Mouse (Mus musculus): ENCODE data around the gene Tpm3. TPM values are rescaled to one million over a fixed set of nuclear protein-coding genes. Genes with fewer than 3 reads are reported as not detected.

Gene Tpm3
- polyA plus RNA-seq, 1 experiment from 2014 or later = 683 TPM

DNA sequence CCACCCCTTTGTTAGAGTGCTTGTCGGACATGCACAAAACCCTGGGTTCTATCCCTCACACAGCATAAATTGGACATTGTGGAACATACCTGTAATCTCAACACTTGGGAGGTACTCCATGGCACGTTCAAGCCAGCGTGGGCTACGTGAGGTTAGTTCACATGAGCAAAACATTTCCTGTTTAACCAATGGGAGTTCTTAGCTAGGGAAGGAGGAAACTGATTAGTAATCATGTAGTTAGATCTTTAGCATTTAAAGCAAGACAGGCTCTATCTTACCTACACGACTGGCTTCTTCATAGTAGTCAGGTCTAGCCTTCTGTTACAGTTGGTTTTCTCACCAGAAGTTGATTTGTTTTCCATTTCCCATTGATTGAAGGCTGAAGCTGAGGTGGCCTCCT is 13.6 kb downstream of the Tpm3 start:
- WGBS = 71% methylated on average over 5 of the region's 5 CpGs
- H3K36me3 ChIP-seq = peaks cover 51% of the 10 kb centered on the region
- no peak overlapping the region for H3K9ac ChIP-seq
- H3K27me3 ChIP-seq = no peaks in the 10 kb centered on the region
- no peak overlapping the region for H3K4me2 ChIP-seq
- no peak for ATAC-seq (ENCODE audit: borderline replicate concordance, extremely low read depth, low FRiP score, low TSS enrichment)
- H3K4me3 ChIP-seq = no peak overlapping the region
- H3K27ac ChIP-seq = no peak overlapping the region
- H3K4me1 ChIP-seq = peaks cover 52% of the 10 kb centered on the region
- no peaks in the 10 kb centered on the region for H3K9me3 ChIP-seq

GRCm38 (mm10) chr3:90088617-90089016 is 16.2 kb downstream of the Tpm3 start:
- Histone ChIP-seq H3K27me3 (no peaks in the 10 kb centered on the region), H3K27ac (peak overlapping the region; percentile 58), H3K9ac (no peak overlapping the region), H3K4me3 (no peak overlapping the region), H3K9me3 (no peaks in the 10 kb centered on the region), H3K4me2 (no peak overlapping the region), H3K36me3 (peaks cover 75% of the 10 kb centered on the region), H3K4me1 (peaks cover 26% of the 10 kb centered on the region)
- peak; percentile 49; the same call in 1 of the 2 replicates for ATAC-seq (ENCODE audit: borderline replicate concordance, extremely low read depth, low FRiP score, low TSS enrichment)
- WGBS = 62% methylated on average over 2 of the region's 2 CpGs

- Histone ChIP-seq H3K4me3 (no peak overlapping the region), H3K4me1 (peaks cover 4% of the 10 kb centered on the region), H3K27me3 (no peaks in the 10 kb centered on the region), H3K36me3 (peaks cover 96% of the 10 kb centered on the region), H3K9ac (no peak overlapping the region), H3K9me3 (no peaks in the 10 kb centered on the region), H3K4me2 (no peak overlapping the region), H3K27ac (no peak overlapping the region)
- no peak for ATAC-seq (ENCODE audit: borderline replicate concordance, extremely low read depth, low FRiP score, low TSS enrichment)
- 73% methylated on average over 6 of the region's 6 CpGs for WGBS
These were observed 18.4 kb downstream of the Tpm3 start for GRCm38 (mm10) chr3:90090892-90091291.

GRCm38 (mm10) chr3:90094453-90094852 is 22.0 kb downstream of the Tpm3 start:
- Histone ChIP-seq H3K4me3 (no peak overlapping the region), H3K9ac (no peak overlapping the region), H3K4me1 (no peaks in the 10 kb centered on the region), H3K27me3 (no peaks in the 10 kb centered on the region), H3K27ac (no peak overlapping the region), H3K9me3 (no peaks in the 10 kb centered on the region), H3K36me3 (peaks cover 93% of the 10 kb centered on the region), H3K4me2 (no peak overlapping the region)
- ATAC-seq (ENCODE audit: borderline replicate concordance, extremely low read depth, low FRiP score, low TSS enrichment) = no peak
- 93% methylated on average over 3 of the region's 3 CpGs for WGBS

- Histone ChIP-seq H3K4me2 (no peak overlapping the region), H3K4me3 (no peak overlapping the region), H3K4me1 (no peaks in the 10 kb centered on the region), H3K9me3 (no peaks in the 10 kb centered on the region), H3K27me3 (no peaks in the 10 kb centered on the region), H3K27ac (no peak overlapping the region), H3K36me3 (peaks cover 69% of the 10 kb centered on the region), H3K9ac (no peak overlapping the region)
- no peak for ATAC-seq (ENCODE audit: borderline replicate concordance, extremely low read depth, low FRiP score, low TSS enrichment)
- WGBS = 88% methylated on average over 5 of the region's 5 CpGs
These were observed 25.5 kb downstream of the Tpm3 start for GRCm38 (mm10) chr3:90097928-90098327.

DNA sequence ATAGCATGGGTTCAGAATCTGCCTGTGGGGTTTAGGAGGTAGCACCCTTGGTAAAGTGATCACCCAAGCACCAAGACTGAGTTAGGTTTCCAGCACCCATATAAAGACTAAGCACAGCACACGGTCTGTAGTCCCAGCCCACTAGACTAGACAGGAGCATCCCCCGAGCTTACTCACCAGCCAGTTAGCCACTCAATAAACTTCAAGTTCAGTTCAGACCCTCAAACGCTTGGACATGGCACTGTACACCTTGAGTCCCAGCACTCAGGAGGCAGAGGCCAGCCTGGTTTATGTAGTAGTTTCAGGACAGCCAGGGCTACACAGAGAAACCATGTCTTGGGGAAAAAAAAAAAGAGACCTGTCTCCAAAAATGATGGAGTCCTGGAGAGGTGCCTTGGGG is 28.6 kb downstream of the Tpm3 start:
- peaks cover 41% of the 10 kb centered on the region for H3K36me3 ChIP-seq
- no peak overlapping the region for H3K4me2 ChIP-seq
- no peak overlapping the region for H3K4me3 ChIP-seq
- H3K9ac ChIP-seq = no peak overlapping the region
- no peak overlapping the region for H3K27ac ChIP-seq
- H3K4me1 ChIP-seq = no peaks in the 10 kb centered on the region
- H3K27me3 ChIP-seq = no peaks in the 10 kb centered on the region
- ATAC-seq (ENCODE audit: borderline replicate concordance, extremely low read depth, low FRiP score, low TSS enrichment) = no peak
- H3K9me3 ChIP-seq = no peaks in the 10 kb centered on the region
- 88% methylated on average over 3 of the region's 3 CpGs for whole genome bisulfite sequencing

- ATAC-seq (ENCODE audit: borderline replicate concordance, extremely low read depth, low FRiP score, low TSS enrichment) = no peak
- Histone ChIP-seq H3K9ac (no peak overlapping the region), H3K4me2 (no peak overlapping the region), H3K36me3 (peaks cover 36% of the 10 kb centered on the region), H3K27me3 (no peaks in the 10 kb centered on the region), H3K9me3 (no peaks in the 10 kb centered on the region), H3K27ac (no peak overlapping the region), H3K4me1 (no peaks in the 10 kb centered on the region), H3K4me3 (no peak overlapping the region)
- 84% methylated on average over 2 of the region's 2 CpGs for WGBS
These were observed 29.2 kb downstream of the Tpm3 start for GRCm38 (mm10) chr3:90101673-90102072.

DNA sequence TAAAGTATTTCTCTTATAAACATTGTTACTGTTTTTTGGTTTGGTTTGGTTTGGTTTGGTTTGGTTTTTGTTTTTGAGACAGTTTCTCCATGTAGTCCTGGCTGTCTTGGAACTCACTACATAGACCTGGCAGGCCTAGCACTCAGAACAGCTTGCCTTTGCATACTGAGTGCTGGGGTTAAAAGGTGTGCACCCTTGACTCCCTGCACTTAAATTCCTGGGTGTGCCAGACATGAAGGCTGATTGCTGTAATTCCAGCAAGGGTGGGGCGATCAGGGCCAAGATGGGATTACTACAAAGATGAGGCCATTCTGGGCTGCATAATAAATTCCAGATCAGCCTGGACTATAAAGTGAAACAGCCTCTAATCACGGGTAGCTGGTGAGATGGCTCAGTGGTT is 29.8 kb downstream of the Tpm3 start:
- no peak overlapping the region for H3K27ac ChIP-seq
- ATAC-seq (ENCODE audit: borderline replicate concordance, extremely low read depth, low FRiP score, low TSS enrichment) = no peak

GRCm38 (mm10) chr3:90103176-90103575 is 30.7 kb downstream of the Tpm3 start:
- ATAC-seq (ENCODE audit: borderline replicate concordance, extremely low read depth, low FRiP score, low TSS enrichment) = no peak
- H3K27ac ChIP-seq = no peak overlapping the region
- H3K36me3 ChIP-seq = peaks cover 23% of the 10 kb centered on the region
- no peaks in the 10 kb centered on the region for H3K4me1 ChIP-seq
- H3K4me2 ChIP-seq = no peak overlapping the region
- H3K9ac ChIP-seq = no peak overlapping the region
- H3K4me3 ChIP-seq = no peak overlapping the region
- H3K9me3 ChIP-seq = no peaks in the 10 kb centered on the region
- H3K27me3 ChIP-seq = no peaks in the 10 kb centered on the region
- 69% methylated on average over 2 of the region's 2 CpGs for WGBS

More for the DNA sequence above, 29.8 kb downstream of the Tpm3 start:
- Histone ChIP-seq H3K4me1 (no peaks in the 10 kb centered on the region), H3K9me3 (no peaks in the 10 kb centered on the region), H3K4me3 (no peak overlapping the region), H3K9ac (no peak overlapping the region), H3K36me3 (peaks cover 30% of the 10 kb centered on the region), H3K4me2 (no peak overlapping the region), H3K27me3 (no peaks in the 10 kb centered on the region)
- 81% methylated on average over 2 of the region's 2 CpGs for WGBS

- Histone ChIP-seq H3K4me1 (no peaks in the 10 kb centered on the region), H3K27ac (no peak within 1 kb of the TSS), H3K9ac (no peak within 1 kb of the TSS), H3K36me3 (peaks cover 15% of the 10 kb centered on the region), H3K9me3 (no peaks in the 10 kb centered on the region), H3K27me3 (no peaks in the 10 kb centered on the region), H3K4me2 (no peak within 1 kb of the TSS), H3K4me3 (no peak within 1 kb of the TSS)
- ATAC-seq (ENCODE audit: borderline replicate concordance, extremely low read depth, low FRiP score, low TSS enrichment) = no peak
- WGBS = 87% methylated on average over 13 of the region's 13 CpGs
These were observed 31.5 kb downstream of the Tpm3 start, which contains the start of gene Nup210l for GRCm38 (mm10) chr3:90103938-90104337. Gene Nup210l (plus strand): TSS chr3:90104132.

- Histone ChIP-seq H3K36me3 (no peaks in the 10 kb centered on the region), H3K27me3 (no peaks in the 10 kb centered on the region), H3K27ac (no peak overlapping the region), H3K4me3 (no peak overlapping the region), H3K9ac (no peak overlapping the region), H3K4me1 (no peaks in the 10 kb centered on the region), H3K9me3 (no peaks in the 10 kb centered on the region), H3K4me2 (no peak overlapping the region)
- 83% methylated on average over 2 of the region's 2 CpGs for WGBS
- no peak for ATAC-seq (ENCODE audit: borderline replicate concordance, extremely low read depth, low FRiP score, low TSS enrichment)
These were observed 39.3 kb downstream of the Tpm3 start for GRCm38 (mm10) chr3:90111706-90112105.

DNA sequence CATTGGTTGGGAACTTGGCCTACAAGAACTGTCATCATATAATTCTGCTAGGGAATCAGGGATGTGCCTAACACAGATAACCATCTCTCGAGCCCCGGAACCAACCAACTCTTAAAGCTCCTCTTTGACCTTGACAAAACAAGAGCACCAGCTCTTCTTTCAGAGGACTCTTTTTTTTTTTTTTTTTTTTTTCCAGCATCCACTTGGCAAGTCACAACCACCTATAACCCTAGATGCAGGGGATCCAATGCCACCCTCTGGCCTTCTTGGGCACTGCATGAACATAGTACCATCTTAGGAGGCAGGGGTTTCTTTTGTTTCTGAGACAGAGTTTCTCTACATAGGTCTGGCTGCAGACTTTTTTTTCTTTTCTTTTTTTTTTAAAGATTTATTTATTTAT is 41.9 kb downstream of the Tpm3 start:
- H3K27ac ChIP-seq = no peak overlapping the region
- no peaks in the 10 kb centered on the region for H3K36me3 ChIP-seq
- ATAC-seq (ENCODE audit: borderline replicate concordance, extremely low read depth, low FRiP score, low TSS enrichment) = no peak
- H3K4me3 ChIP-seq = no peak overlapping the region
- H3K9me3 ChIP-seq = no peaks in the 10 kb centered on the region
- H3K9ac ChIP-seq = no peak overlapping the region
- 80% methylated on average over 2 of the region's 2 CpGs for WGBS
- no peaks in the 10 kb centered on the region for H3K4me1 ChIP-seq
- H3K4me2 ChIP-seq = no peak overlapping the region
- H3K27me3 ChIP-seq = no peaks in the 10 kb centered on the region

- 69% methylated on average over 3 of the region's 3 CpGs for WGBS
- Histone ChIP-seq H3K4me1 (no peaks in the 10 kb centered on the region), H3K27me3 (no peaks in the 10 kb centered on the region), H3K36me3 (no peaks in the 10 kb centered on the region), H3K4me3 (no peak overlapping the region), H3K9me3 (no peaks in the 10 kb centered on the region), H3K27ac (no peak overlapping the region), H3K4me2 (no peak overlapping the region), H3K9ac (no peak overlapping the region)
- no peak for ATAC-seq (ENCODE audit: borderline replicate concordance, extremely low read depth, low FRiP score, low TSS enrichment)
These were observed 43.1 kb downstream of the Tpm3 start for GRCm38 (mm10) chr3:90115526-90115925.

Data from lung, embryonic 15.5 days (tissue).